Mouse (Mus musculus): ENCODE measurements around the gene Krt7.

- TF ChIP-seq CTCF (IDR thresholded peaks at IDR 0.05; ENCODE audit: borderline replicate concordance, insufficient read depth, low read depth, low read length) (no peak), POLR2A (IDR thresholded peaks at IDR 0.05; ENCODE audit: borderline replicate concordance, insufficient read depth, low read length) (no peak)
Observed at GRCm38 (mm10) chr15:101381758-101382157, 29.1 kb upstream of the Krt7 start.
